Mouse (Mus musculus): ENCODE data around the gene Iqcj.
"Not testable (repeated sequence)": the region's sequence is repeated elsewhere in the genome, so short reads cannot be mapped to it uniquely, and the experiment has no call there.

Iqcj gene

GRCm38 (mm10) chr3:68077406-68077805 lies 185.4 kb downstream of the Iqcj start:
- no peak for DNase-seq (ENCODE audit: low spot score)

GRCm38 (mm10) chr3:68085024-68085423 lies 193.0 kb downstream of the Iqcj start:
- peak; percentile 17 for DNase-seq (ENCODE audit: low spot score)

GRCm38 (mm10) chr3:68092108-68092507 lies 200.1 kb downstream of the Iqcj start:
- no peak for DNase-seq (ENCODE audit: low spot score)

- no peak for DNase-seq (ENCODE audit: low spot score)
Observed at GRCm38 (mm10) chr3:68096724-68097431, 204.9 kb downstream of the Iqcj start.

GRCm38 (mm10) chr3:68099561-68099960 lies 207.5 kb downstream of the Iqcj start:
- DNase-seq (ENCODE audit: low spot score) = not testable (repeated sequence)

GRCm38 (mm10) chr3:68101343-68101742 lies 209.3 kb downstream of the Iqcj start:
- DNase-seq (ENCODE audit: low spot score) = peak; percentile 29

GRCm38 (mm10) chr3:68105081-68105685 lies 213.2 kb downstream of the Iqcj start:
- no peak for DNase-seq (ENCODE audit: low spot score)
